Mouse (Mus musculus) liver, embryonic 13.5 days (tissue): ENCODE measurements around the gene Rpf2. TPM values are rescaled to one million over a fixed set of nuclear protein-coding genes. Genes with fewer than 3 reads are reported as not detected.
A peak's percentile ranks its signal among the peaks of the same experiment; 100 is the strongest.

ENCODE experiments used
- ATAC-seq: fragments of 200-750 bp; cut with Nextera tagmentation; 2 replicates; pipeline ENCODE4 v1.8.0; 2017; ENCODE audit warnings: low read depth, mild to moderate bottlenecking, moderate number of reproducible peaks, moderate library complexity
- DNase-seq: peaks from one replicate; pipeline ENCODE4 v3.0.0; 2022
- H3K27ac ChIP-seq: fragments of 300-500 bp; sonication (generic); 2 replicates; pipeline ENCODE4 v1.5.1; 2015; ENCODE audit warnings: moderate library complexity, mild to moderate bottlenecking, inconsistent platforms
- H3K27me3 ChIP-seq: fragments of 300-500 bp; sonication (generic); 2 replicates; pipeline ENCODE4 v1.6.1; 2015; ENCODE audit warnings: mild to moderate bottlenecking, inconsistent platforms
- H3K36me3 ChIP-seq: fragments of 300-500 bp; sonication (generic); 2 replicates; pipeline ENCODE4 v1.6.1; 2015; ENCODE audit warnings: mild to moderate bottlenecking, inconsistent platforms
- H3K4me1 ChIP-seq: fragments of 300-500 bp; sonication (generic); replicated peaks from 2 replicates; pipeline ENCODE4 v1.6.1; 2015; ENCODE audit warnings: inconsistent platforms
- H3K4me2 ChIP-seq: fragments of 300-500 bp; sonication (generic); 2 replicates; pipeline ENCODE4 v1.6.1; 2015; ENCODE audit warnings: inconsistent platforms, mild to moderate bottlenecking, moderate library complexity
- H3K4me3 ChIP-seq: fragments of 300-500 bp; sonication (generic); replicated peaks from 2 replicates; pipeline ENCODE4 v1.5.1; 2015; ENCODE audit warnings: mild to moderate bottlenecking, inconsistent platforms
- H3K9ac ChIP-seq: fragments of 300-500 bp; sonication (generic); 2 replicates; pipeline ENCODE4 v1.6.1; 2015; ENCODE audit warnings: mild to moderate bottlenecking, inconsistent platforms
- H3K9me3 ChIP-seq: fragments of 300-500 bp; sonication (generic); replicated peaks from 2 replicates; pipeline ENCODE4 v1.6.1; 2016; ENCODE audit warnings: inconsistent platforms
- whole genome bisulfite sequencing: fragments of 180-500 bp; shearing (Covaris S2); methylation state at CpG from one replicate; pipeline ENCODE4 v1.1.7; 2015; ENCODE audit not compliant: insufficient replicate concordance; 5-methylcytosine and 5-hydroxymethylcytosine counted together
- polyA plus RNA-seq: library from polyadenylated mRNA; unstranded; fragments of >200 nt; fragmentation: Nextera tagmentation; extraction: Ambion mirVana; gene quantifications from 2 replicates; pipeline ENCODE4 v1.2.1, GENCODE M21; 2015

Rpf2 gene
- polyA plus RNA-seq, 1 experiment from 2014 or later = 61.4 TPM

DNA sequence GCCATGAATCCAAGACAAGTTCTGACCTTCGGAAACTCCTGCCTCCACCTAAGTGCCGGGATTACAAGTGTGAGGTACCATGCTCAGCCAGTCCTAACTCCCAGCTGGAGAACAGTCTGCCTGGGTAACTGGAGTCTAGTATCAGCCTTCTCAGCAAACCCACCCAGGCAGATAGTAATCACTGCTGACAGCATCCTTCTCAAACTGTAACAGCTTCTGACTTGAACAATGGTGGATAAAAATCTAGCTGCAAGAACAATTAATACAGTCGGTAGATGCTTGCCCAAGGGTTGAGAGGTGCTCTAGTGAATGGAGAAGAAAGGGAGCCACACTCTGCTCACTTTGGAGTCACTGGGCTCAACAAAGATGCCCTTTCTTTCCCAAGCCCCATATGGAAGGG is 24.4 kb upstream of the Rpf2 start:
- H3K36me3 ChIP-seq = no peaks in the 10 kb centered on the region
- no peak overlapping the region for H3K9ac ChIP-seq
- DNase-seq (no peak), ATAC-seq (no peak)
- H3K4me1 ChIP-seq = peaks cover 38% of the 10 kb centered on the region
- no peak overlapping the region for H3K27ac ChIP-seq
- H3K4me2 ChIP-seq = no peak overlapping the region
- H3K9me3 ChIP-seq = no peaks in the 10 kb centered on the region
- H3K4me3 ChIP-seq = no peak overlapping the region
- H3K27me3 ChIP-seq = no peaks in the 10 kb centered on the region
- WGBS = 76% methylated on average over 3 of the region's 3 CpGs

DNA sequence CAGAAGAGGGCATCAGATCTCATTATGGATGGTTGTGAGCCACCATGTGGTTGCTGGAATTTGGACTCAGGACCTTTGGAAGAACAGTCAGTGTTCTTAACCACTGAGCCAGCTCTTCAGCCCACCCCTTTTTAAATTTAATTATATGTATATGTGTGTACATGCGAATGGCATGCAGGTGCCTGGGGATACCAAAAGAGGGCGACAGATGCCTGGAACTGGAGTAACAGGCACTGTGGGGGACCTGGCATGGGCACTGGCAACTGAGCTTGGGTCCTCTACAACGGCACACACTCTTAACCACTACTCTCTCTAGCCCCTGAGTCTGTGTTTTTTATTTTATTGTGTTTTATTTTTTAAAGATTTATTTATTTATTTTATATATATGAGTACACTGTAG is 18.1 kb upstream of the Rpf2 start:
- H3K9ac ChIP-seq = no peak overlapping the region
- no peak overlapping the region for H3K4me3 ChIP-seq
- DNase-seq (no peak), ATAC-seq (no peak)
- H3K36me3 ChIP-seq = no peaks in the 10 kb centered on the region
- 71% methylated on average over 3 of the region's 3 CpGs for WGBS
- no peak overlapping the region for H3K27ac ChIP-seq
- H3K27me3 ChIP-seq = no peaks in the 10 kb centered on the region
- H3K4me1 ChIP-seq = peaks cover 11% of the 10 kb centered on the region
- 0 out of 2 replicates have a peak, but pooled peaks cover 3% of the 10 kb centered on the region for H3K9me3 ChIP-seq
- H3K4me2 ChIP-seq = no peak overlapping the region

DNA sequence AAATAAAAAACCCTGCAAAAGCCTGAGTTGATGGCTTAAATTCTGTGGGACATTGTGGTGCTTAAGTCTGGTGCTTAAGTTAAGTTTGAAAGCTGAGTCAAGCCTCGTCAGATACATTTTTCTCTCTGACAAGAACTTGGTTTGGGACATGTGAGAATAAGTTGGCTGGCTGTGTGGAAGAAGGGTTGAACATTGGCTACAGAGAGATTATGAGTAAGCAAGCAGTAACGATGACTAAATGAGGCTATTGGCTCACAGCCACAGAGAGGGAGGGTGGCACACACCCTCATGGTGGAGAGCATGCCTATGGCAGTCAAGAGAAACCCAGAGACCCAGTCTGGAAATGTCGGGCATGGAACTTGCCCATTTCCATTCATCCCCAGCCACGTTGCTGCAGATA is 16.9 kb upstream of the Rpf2 start:
- H3K27me3 ChIP-seq = no peaks in the 10 kb centered on the region
- no peak for ATAC-seq
- H3K4me2 ChIP-seq = no peak overlapping the region
- H3K4me1 ChIP-seq = peaks cover 20% of the 10 kb centered on the region
- 0 out of 2 replicates have a peak, but pooled peaks cover 3% of the 10 kb centered on the region for H3K9me3 ChIP-seq
- 69% methylated on average over 4 of the region's 4 CpGs for WGBS
- no peak overlapping the region for H3K27ac ChIP-seq
- no peaks in the 10 kb centered on the region for H3K36me3 ChIP-seq
- H3K4me3 ChIP-seq = no peak overlapping the region
- DNase-seq = no peak
- no peak overlapping the region for H3K9ac ChIP-seq

DNA sequence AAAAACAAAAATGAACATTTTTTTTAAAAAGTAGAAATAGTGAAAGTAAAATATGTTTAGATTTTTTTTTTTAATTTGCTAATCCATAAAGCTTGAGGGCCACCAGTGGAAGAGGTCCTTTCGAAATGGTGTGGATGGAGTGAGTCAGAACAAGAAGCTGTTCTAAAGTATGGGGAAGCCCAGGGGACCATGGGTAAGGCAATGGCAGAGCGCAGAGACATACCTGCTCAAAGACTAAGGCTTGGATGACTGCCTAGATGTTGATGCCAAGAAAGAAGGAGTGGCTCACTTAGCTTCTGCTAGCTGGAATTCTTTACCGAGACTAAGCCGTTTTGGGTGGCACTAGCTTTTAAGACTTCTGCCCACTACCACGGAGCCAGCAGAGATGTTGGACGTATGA is 15.4 kb upstream of the Rpf2 start:
- Histone ChIP-seq H3K4me3 (no peak overlapping the region), H3K27ac (no peak overlapping the region), H3K9me3 (0 out of 2 replicates have a peak, but pooled peaks cover 3% of the 10 kb centered on the region), H3K36me3 (no peaks in the 10 kb centered on the region), H3K4me2 (no peak overlapping the region), H3K4me1 (peaks cover 27% of the 10 kb centered on the region), H3K27me3 (no peaks in the 10 kb centered on the region), H3K9ac (no peak overlapping the region)
- 84% methylated on average over 6 of the region's 6 CpGs for WGBS
- ATAC-seq (no peak), DNase-seq (no peak)

DNA sequence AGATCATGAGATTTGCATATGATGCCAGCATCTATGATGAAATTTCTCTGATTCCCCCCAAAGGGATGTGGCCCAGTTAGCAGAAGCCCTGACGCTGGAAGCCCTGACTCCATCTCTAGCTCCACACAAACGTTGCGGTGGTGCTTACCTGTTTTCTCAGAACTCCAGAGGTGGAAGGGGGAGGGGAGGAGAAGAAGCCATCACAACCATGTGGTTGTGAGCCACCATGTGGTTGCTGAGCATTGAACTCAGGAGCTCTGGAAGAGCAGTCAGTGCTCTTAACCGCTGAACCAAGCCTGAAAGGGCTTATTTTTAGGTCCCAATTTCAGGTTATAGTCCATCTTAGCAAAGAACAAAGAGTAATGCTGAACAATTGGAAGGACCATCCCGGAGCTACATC is 13.5 kb upstream of the Rpf2 start:
- Histone ChIP-seq H3K36me3 (no peaks in the 10 kb centered on the region), H3K4me3 (no peak overlapping the region), H3K4me1 (peaks cover 37% of the 10 kb centered on the region), H3K27ac (peak overlapping the region; percentile 94; the same call in 1 of the 2 replicates), H3K4me2 (no peak overlapping the region), H3K9ac (no peak overlapping the region), H3K9me3 (0 out of 2 replicates have a peak, but pooled peaks cover 3% of the 10 kb centered on the region), H3K27me3 (no peaks in the 10 kb centered on the region)
- WGBS = 50% methylated on average over 5 of the region's 5 CpGs
- DNase-seq (no peak), ATAC-seq (no peak)

DNA sequence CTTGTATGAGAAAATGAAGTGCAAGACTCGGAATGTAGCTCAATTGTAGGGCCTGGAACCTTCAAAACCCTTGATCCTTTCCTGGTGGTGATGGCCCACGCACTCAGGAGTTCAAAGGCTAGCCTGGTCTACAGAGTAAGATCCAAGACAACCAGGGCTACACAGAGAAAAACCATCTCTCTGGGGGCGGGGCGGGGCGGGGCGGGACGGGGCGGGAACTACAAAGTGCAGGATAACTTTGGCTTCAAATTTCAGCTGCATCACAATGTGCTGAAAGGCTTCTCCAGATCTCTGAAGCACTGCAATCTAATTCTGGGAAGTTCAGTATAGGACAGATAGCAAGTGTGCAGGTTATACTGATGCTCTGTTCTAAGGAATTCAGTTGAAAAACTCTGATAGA is 12.7 kb upstream of the Rpf2 start:
- Histone ChIP-seq H3K9me3 (no peaks in the 10 kb centered on the region), H3K4me1 (peaks cover 37% of the 10 kb centered on the region), H3K9ac (peak overlapping the region; percentile 45; the same call in 1 of the 2 replicates), H3K36me3 (peaks cover 3% of the 10 kb centered on the region), H3K27me3 (no peaks in the 10 kb centered on the region), H3K4me2 (peak overlapping the region; percentile 44), H3K4me3 (peak overlapping the region; percentile 16; the same call in 1 of the 2 replicates), H3K27ac (peak overlapping the region; percentile 94)
- ATAC-seq (no peak), DNase-seq (no peak)
- 13% methylated on average over 8 of the region's 8 CpGs for WGBS

DNA sequence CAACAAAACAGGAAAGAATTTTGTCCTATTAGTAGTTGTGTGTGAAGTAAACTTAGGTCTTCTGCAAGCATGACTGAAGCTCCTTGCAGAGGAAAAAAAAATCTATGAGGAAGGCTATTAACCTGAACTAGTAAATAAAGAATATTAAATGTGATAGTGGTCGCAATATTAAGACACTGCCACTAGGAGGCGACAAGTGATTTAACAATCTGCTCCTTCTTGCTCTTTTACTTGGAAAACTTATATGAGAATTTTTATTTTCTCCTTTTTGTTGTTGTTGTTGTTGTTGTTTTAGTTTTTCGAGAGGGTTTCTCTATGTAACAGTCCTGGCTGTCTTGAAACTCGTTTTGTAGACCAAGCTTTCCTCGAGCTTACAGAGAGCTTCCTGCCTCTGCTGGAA is 12.1 kb upstream of the Rpf2 start:
- H3K4me2 ChIP-seq = peak overlapping the region; percentile 92
- H3K9me3 ChIP-seq = no peaks in the 10 kb centered on the region
- ATAC-seq = no peak
- peaks cover 8% of the 10 kb centered on the region for H3K36me3 ChIP-seq
- peak overlapping the region; percentile 72 for H3K4me3 ChIP-seq
- peaks cover 37% of the 10 kb centered on the region for H3K4me1 ChIP-seq
- no peaks in the 10 kb centered on the region for H3K27me3 ChIP-seq
- WGBS = under 1% methylated on average over 5 of the region's 5 CpGs
- H3K9ac ChIP-seq = peak overlapping the region; percentile 28; the same call in 1 of the 2 replicates
- DNase-seq = peak; percentile 47
- H3K27ac ChIP-seq = peak overlapping the region; percentile 94

DNA sequence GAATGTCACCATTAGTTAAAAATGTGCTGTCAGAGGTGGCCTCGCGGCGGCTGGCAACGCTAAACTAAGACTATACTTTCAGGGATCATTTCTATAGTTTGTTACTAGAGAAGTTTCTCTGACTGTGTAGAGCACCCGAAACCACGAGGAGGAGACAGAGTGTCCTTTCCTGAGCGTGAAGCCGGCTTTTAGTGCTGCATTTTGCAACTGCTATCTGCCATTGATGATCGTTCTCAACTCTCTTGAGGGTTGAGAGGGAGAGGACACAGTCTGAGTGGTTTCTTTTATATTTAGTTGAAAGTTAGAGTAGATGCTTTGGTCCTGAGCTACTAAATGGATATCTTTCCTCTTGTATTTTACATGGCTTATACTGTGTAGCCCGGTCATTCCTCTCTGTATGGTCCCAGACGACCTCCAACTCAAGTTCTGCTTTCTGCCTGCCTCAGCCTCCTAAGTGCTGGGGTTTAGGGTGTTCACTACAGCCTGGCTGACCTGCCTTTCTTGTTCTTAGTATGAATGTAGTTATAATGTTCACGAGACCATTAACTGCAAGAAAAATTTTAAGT is 11.6 kb upstream of the Rpf2 start:
- Histone ChIP-seq H3K27ac (peak overlapping the region; percentile 94), H3K27me3 (no peaks in the 10 kb centered on the region), H3K9me3 (no peaks in the 10 kb centered on the region), H3K4me2 (peak overlapping the region; percentile 92), H3K9ac (peak overlapping the region; percentile 28; the same call in 1 of the 2 replicates), H3K4me3 (peak overlapping the region; percentile 72), H3K36me3 (peaks cover 12% of the 10 kb centered on the region), H3K4me1 (peaks cover 37% of the 10 kb centered on the region)
- ATAC-seq (peak; percentile 89), DNase-seq (peak; percentile 78)
- WGBS = under 1% methylated on average over 12 of the region's 12 CpGs

DNA sequence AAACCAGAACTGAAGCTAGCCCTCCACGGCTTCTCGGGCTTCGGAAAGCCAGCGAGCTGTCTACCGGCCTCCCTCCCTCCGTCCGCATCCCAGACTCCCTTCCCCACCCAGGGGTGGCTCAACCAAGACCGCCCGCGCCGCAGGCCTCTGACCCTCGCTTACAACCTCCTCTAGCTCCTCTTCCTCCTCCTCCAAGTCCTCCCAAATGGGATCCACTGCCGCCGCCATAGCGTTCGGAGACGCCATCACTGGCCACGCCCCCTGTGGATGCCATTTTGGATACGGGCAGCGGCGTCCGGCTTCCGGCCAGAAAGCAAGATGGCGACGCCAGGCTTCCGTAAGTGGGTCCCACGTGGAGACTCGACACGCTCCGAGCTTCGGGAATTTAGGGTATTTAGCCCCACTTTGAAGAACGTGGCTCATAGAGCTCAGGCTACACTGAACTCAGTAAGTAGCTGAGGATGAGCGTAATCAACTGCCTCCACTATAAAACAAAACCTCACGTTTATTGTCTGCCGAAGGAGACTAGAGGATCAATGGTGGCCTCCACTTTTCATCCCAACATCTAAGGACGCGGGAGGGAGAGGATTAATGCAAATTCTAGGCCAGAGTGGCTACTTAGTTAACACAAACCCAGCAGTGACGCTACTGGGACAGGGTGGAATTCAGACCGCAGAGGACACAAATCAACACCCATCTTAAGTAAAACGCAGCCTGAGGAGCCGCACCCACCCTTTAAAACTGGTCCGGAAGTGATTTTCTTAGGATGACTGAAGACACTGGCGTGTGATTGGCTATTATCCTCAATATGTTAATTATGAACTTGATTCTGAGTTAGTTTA is 10.8 kb upstream of the Rpf2 start, which contains the start of gene Gtf3c6:
Gene Gtf3c6, minus strand, starts transcription at position 695 of the 842 bp plus-strand sequence.
- WGBS = under 1% methylated on average over 43 of the region's 43 CpGs
- DNase-seq (peak; percentile 87), ATAC-seq (peak; percentile 39)
- Histone ChIP-seq H3K4me1 (peaks cover 37% of the 10 kb centered on the region), H3K9ac (peak within 1 kb of the TSS; percentile 84), H3K4me3 (peak within 1 kb of the TSS; percentile 72), H3K27me3 (no peaks in the 10 kb centered on the region), H3K36me3 (peaks cover 19% of the 10 kb centered on the region), H3K27ac (peak within 1 kb of the TSS; percentile 94), H3K9me3 (no peaks in the 10 kb centered on the region), H3K4me2 (peak within 1 kb of the TSS; percentile 92)

DNA sequence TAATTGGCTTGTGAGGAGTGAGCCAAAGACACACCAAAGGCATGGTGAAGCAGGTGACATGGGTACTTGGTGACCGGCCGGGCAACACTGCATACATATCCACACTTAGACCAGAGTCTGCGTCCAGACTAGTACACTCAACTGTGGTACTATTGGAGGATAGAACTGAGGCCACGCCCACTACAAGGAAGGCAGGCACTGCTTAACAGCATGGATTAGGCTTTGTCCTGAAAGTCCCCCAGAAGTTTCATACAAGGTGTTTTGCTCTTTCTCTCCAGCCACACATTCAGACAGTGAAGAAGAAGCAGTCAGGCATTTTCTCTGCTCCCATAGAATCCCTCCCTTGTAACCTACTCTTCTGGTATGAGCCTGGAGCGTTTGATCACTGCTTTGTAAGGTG is 9.9 kb upstream of the Rpf2 start:
- H3K4me1 ChIP-seq = peaks cover 38% of the 10 kb centered on the region
- peak overlapping the region; percentile 94 for H3K27ac ChIP-seq
- no peaks in the 10 kb centered on the region for H3K27me3 ChIP-seq
- DNase-seq = peak; percentile 71
- H3K4me2 ChIP-seq = peak overlapping the region; percentile 92
- no peaks in the 10 kb centered on the region for H3K9me3 ChIP-seq
- peak overlapping the region; percentile 72 for H3K4me3 ChIP-seq
- H3K36me3 ChIP-seq = peaks cover 26% of the 10 kb centered on the region
- 1% methylated on average over 5 of the region's 5 CpGs for WGBS
- peak overlapping the region; percentile 84 for H3K9ac ChIP-seq
- ATAC-seq = peak; percentile 55

DNA sequence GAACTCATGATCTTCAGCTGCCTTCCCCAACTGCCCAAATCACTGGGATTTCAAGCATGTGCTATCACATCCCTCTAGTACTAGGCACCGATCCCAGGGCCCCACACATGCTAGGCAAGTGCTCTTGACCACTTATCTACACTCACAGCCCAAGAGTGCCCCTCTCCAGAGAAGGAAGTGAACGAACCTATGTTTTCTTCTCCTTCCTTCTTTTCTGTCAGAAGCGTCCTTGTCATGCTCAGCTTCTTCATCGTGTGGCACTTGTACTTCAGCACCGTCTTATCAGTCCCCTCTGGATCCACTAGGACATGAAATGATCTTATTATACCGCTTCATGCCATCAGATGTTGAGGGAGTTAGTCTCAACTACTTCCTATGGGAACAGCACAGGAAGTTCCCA is 4.1 kb upstream of the Rpf2 start:
- Histone ChIP-seq H3K27me3 (no peaks in the 10 kb centered on the region), H3K4me2 (no peak overlapping the region), H3K4me3 (no peak overlapping the region), H3K9me3 (no peaks in the 10 kb centered on the region), H3K9ac (no peak overlapping the region), H3K36me3 (peaks cover 61% of the 10 kb centered on the region), H3K4me1 (peaks cover 18% of the 10 kb centered on the region), H3K27ac (no peak overlapping the region)
- ATAC-seq (no peak), DNase-seq (no peak)
- 32% methylated on average over 6 of the region's 6 CpGs for WGBS
